Mouse (Mus musculus) lung, adult 2 months (tissue): ENCODE data around the gene Spata31d1a.

ENCODE experiments used
- CTCF ChIP-seq: fragments of 200-500 bp; IDR thresholded peaks from 2 replicates; pipeline ENCODE4 v1.5.1; 2011; ENCODE audit warnings: mild to moderate bottlenecking, low read length, control low read depth; ENCODE audit not compliant: insufficient read depth
- POLR2A ChIP-seq: fragments of 200-500 bp; IDR thresholded peaks from 2 replicates; pipeline ENCODE4 v1.6.1; 2011; ENCODE audit warnings: low read depth, mild to moderate bottlenecking, control low read depth, low read length, borderline replicate concordance; ENCODE audit errors: extremely low read depth

- TF ChIP-seq CTCF (no peak), POLR2A (no peak)
Observed at GRCm38 (mm10) chr13:59689843-59690242, 20.3 kb downstream of the Spata31d1a start.
